Mouse (Mus musculus) layer of hippocampus, adult 18-20 months (tissue): ENCODE results near the gene Dnah12. TPM values are rescaled to one million over a fixed set of nuclear protein-coding genes. Genes with fewer than 3 reads are reported as not detected.
"Not testable (repeated sequence)": the region's sequence is repeated elsewhere in the genome, so short reads cannot be mapped to it uniquely, and the experiment has no call there.

Source experiments
- DNase-seq, 2 experiments: peaks; one replicate each; pipeline ENCODE4 v3.0.0; 2022; ENCODE audit warnings: low spot score in 2 of 2
- long read RNA-seq: library from polyadenylated mRNA; stranded (forward); transcript quantifications from one replicate; pipeline ENCODE4 v2.0.0, GENCODE M21; 2021
- total RNA-seq, 2 experiments: library from RNA; stranded (reverse); gene quantifications; 2 replicates each; pipeline ENCODE4 v1.2.3; 2021

Dnah12 gene
- under 1 TPM; 0.20 to 0.92 TPM for total RNA-seq
- long read RNA-seq: 0 reads

DNA sequence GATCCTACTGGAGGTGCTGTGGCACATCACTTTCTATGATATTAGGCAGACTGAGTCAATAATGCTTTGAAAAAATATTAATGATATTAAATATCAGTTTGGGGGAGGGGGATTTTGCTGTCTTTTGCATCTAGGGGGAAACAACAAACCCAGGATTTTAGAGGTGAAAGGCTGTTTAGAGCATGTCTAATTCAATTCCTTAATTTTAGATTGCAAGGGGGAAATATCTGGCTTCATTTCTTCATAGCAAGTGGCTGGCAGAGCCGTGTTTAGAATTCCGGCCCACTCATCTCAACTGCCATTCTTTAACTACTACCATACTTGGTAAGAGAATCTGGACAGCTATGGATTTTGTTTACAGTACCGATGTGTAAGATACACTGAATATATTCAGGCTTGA is at the start of gene Dnah12:
TSS of gene Dnah12 (plus strand) at position 301 of the 400 bp plus-strand sequence.
- DNase-seq: no peak

GRCm38 (mm10) chr14:26645989-26646650 is 47.0 kb upstream of the Dnah12 start:
- DNase-seq: no peak

- DNase-seq: no peak
Observed at GRCm38 (mm10) chr14:26647811-26648210, 45.3 kb upstream of the Dnah12 start.

GRCm38 (mm10) chr14:26651901-26652300 is 41.2 kb upstream of the Dnah12 start:
- no peak for DNase-seq

DNA sequence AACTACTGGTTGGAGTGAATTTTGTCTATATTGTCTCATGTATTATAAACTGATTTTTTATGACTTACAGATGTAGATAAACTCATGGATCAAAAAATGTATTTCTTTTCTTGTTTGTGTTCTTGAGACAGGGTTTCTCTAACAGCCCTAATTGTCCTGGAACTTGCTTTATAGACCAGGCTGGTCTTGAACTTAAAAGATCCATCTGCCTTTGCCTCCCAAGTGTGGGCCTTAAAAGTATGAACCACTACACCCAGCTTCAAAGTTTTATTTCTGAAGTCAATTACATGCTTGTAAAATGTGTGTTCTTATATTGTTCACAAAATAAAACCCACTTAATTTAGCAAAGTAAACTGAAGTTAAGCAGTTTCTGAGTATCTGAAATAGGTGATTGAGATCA is 34.9 kb upstream of the Dnah12 start:
- no peak for DNase-seq

- no peak for DNase-seq
Observed at GRCm38 (mm10) chr14:26660233-26660632, 32.8 kb upstream of the Dnah12 start.

- no peak for DNase-seq
Observed at GRCm38 (mm10) chr14:26662016-26662415, 31.1 kb upstream of the Dnah12 start.

GRCm38 (mm10) chr14:26662488-26662887 is 30.6 kb upstream of the Dnah12 start:
- DNase-seq: no peak

DNA sequence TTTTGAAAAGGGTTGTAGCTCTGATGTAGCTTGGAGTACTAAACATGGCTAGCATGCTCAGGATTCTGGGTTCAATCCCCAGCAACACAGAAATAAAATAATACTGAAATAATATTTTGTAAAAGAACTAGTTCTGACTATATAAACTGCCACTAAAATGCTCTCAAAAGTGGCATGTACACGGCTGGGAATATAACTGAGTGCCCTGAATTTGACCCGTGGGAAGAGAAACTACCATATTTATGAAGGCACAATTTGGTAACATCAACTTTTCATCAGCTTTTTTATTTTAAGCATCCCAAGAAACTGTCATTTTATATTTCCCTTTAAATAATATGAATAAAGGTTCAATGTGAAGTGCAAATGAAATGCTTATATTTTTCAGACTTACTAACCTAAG is 29.2 kb upstream of the Dnah12 start:
- no peak for DNase-seq

GRCm38 (mm10) chr14:26667991-26668370 is 25.1 kb upstream of the Dnah12 start:
- DNase-seq: no peak

DNA sequence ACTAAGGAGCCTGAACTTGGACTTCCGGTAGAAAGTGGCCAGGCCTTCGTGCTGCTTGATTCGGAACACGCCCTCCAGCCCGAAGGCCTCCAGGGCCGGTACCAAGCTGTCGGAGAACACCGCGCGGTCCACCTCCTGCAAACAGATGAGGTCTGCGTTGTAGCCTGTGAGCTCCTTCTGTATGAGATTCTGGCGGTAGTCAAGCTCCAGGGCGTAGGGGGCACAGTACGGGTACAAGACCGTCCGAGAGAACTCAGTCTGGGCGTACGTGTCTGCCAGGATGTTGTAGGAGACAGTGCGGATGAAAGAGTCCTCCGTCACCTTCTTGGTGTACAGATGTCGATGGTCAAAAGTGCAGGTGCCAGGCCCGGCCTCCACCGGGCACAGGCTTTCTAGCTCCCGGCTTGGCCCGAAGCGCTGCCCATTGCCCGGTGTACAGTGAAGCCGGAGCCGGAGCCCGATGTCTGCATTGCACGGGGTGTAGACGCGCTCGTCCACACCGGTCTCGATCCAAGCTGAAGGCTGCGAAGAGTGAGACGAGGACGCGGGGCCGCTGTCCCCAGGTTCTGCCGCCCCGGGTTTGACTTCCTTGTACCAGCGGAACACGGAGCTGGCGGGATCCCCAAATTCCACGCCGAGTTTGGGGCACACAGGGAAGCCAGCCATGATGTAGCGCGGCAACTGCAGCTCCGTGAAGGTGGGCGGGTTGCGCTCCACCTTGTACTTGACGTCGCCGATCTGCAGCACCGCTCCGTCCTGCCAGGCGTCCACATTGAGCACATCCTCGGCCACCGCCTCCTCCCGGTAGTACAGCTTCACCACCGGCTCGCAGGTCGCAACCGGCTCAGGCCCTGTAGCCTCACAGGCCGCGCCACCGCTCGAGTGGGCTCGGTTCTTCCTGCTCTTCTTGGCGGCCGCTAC is 24.4 kb upstream of the Dnah12 start:
- DNase-seq: peak; percentile 28 to 62

- peak; percentile 86 to 95 for DNase-seq
Observed at GRCm38 (mm10) chr14:26669292-26670073, 23.6 kb upstream of the Dnah12 start, which contains the start of gene Pde12. Gene Pde12 (minus strand): TSS chr14:26669883.

GRCm38 (mm10) chr14:26670964-26671363 is 22.1 kb upstream of the Dnah12 start:
- no peak for DNase-seq

DNA sequence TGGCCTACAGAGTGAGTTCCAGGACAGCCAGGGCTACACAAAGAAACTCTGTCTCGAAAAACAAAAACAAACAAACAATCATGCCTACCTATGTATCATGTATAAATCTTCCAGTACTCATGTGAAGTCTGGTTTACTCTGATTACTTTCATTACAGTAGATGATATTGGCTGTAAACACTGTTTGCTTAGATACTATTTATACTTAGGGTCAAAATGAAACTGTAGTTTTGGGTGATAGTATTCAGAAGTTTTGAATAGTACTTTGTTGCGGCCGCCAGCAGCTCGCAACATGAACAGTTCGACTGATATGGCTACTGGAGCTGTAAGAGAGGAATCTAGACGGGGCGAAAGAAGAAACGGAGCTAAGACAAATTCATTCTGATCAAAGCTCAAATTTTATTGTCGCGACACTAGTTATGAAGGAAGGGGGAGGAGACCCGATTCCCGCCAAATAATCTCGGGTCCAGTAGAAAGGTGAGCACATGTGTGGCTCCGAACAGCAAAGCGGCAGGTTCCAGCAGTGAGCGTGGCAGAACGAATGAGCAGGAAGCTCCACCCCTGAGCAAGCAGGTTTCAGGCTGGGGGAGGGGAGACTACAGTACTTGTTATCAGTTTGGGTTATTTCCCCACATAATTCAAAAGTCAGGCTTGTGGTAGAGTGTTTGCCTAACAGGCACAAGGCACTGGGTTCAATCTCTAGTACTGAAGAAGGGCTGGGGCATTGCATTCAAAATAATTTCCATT is 21.0 kb upstream of the Dnah12 start:
- not testable (repeated sequence) for DNase-seq

GRCm38 (mm10) chr14:26674476-26675169 is 18.5 kb upstream of the Dnah12 start:
- DNase-seq: not testable (repeated sequence)

DNA sequence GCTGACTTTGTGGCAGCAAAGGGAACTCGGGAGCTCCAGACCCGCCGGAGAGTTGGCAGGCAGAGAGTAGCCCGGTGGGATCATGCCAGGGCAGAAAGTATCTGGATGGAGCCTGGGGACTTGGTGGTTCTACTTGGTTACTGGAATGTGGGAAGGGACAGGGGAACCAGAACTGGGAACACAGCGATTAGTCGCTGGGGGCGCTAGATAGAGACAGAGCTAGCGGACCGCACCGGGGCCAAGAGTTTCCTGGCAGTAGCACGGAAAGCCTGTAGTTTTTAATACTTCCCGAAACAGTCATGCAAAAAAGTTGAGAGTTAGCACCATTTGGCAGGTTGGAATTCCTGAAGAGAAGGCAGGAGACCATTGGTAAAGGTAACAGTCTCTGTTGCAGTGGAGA is 17.7 kb upstream of the Dnah12 start:
- DNase-seq: no peak

DNA sequence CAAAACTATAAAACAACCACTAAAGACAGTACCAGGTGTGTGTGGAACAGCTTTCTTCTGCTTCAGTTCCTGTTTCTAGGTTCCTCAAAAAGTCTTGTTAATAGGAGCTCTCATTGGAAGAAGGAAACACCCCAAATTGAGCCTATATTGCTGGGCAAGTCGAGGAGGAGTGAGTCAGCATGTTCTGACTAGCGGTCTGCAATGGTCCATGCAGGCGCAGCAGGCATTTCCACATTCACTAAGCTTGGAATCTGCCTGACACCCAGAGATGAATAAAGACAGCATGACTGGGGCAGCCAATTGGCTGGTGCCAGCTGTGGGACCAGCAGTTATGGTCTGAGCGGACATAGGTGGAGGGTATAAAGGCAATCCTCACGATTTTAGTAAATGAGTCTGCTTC is 17.3 kb upstream of the Dnah12 start:
- DNase-seq: no peak

GRCm38 (mm10) chr14:26690727-26691126 is 2.3 kb upstream of the Dnah12 start:
- no peak for DNase-seq

- DNase-seq: no peak
Observed at GRCm38 (mm10) chr14:26691363-26691762, 1.7 kb upstream of the Dnah12 start.

GRCm38 (mm10) chr14:26697912-26698311 is 4.8 kb downstream of the Dnah12 start:
- no peak for DNase-seq
